Mouse (Mus musculus): ENCODE measurements around the gene Gdpd3.
"Not testable (repeated sequence)": the region's sequence is repeated elsewhere in the genome, so short reads cannot be mapped to it uniquely, and the experiment has no call there.

The Gdpd3 gene

DNA sequence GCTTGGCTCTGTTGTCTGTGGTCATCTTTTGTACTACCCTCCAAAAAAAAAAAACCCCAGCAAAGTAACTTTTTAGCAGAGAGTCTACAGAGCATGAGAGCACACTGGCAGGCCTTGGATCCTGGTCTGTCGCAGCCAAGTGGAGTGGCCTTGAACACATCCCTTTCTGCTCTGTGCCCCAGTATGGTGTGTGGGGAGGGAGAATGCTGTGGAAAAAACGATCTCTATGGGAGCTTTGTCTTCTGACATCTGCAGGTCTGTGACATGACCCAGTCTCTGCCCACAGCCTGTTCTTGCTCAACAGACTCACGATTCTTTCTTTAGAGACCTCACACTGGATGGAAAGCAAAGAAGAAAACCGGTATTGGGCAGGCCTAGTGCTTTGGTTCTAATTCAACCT lies 5.2 kb upstream of the Gdpd3 start:
- in situ Hi-C loops (cut with MseI, MboI), result no loop called here

GRCm38 (mm10) chr7:126761529-126762067 lies 4.5 kb upstream of the Gdpd3 start:
- in situ Hi-C loops (cut with MseI, MboI), result no loop called here

- in situ Hi-C loops (cut with MseI, MboI), result no loop called here
Observed at GRCm38 (mm10) chr7:126762471-126763008, 3.6 kb upstream of the Gdpd3 start.

- in situ Hi-C loops (cut with MseI, MboI), result no loop called here
Observed at GRCm38 (mm10) chr7:126765540-126765939, 594 bp upstream of the Gdpd3 start.

- in situ Hi-C loops (cut with MseI, MboI), result no loop called here
Observed at GRCm38 (mm10) chr7:126767001-126767400, 867 bp downstream of the Gdpd3 start.

GRCm38 (mm10) chr7:126770784-126771183 lies 4.7 kb downstream of the Gdpd3 start:
- in situ Hi-C loops (cut with MseI, MboI), result no loop called here

DNA sequence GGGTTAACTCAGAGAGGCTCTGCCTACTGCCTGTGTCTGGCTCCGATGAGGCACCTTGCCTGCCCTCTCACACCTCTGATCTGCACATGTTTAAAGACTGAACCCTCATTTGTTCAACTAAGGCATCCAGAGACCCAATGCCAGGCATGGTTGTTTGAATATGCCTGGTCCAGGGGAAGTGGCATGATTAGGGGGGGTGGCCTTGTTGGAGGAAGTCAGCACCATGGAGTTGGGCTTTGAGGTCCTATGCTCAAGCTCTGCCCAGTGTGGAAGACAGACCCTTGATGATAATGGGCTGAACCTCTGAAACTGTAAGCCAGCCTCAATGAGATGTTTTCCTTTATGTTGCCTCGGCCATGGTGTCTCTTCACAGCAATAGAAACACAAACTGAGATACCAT lies 7.2 kb downstream of the Gdpd3 start:
- in situ Hi-C loops (cut with MseI, MboI), result no loop called here

DNA sequence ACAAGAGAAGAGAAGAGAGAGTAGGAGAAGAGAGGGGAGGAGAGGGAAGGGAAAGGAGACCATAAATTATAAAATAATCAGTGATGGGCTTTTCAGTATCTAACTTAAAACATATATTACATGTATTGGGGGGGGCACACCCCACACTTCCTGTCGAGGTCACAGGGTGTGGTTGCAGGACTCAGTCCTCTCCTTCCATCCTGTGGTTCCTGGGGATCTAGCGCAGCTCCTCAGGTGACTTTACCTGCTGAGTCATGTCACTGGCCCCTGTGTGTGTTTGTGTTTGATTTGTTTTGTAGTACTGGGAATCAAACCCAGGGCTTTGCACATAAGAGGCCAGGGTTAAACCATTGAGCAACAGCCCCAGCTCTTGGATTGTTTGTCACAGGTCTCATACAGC lies 8.3 kb downstream of the Gdpd3 start:
- in situ Hi-C loops (cut with MseI, MboI), result no loop called here

- in situ Hi-C loops (cut with MseI, MboI), result no loop called here
Observed at GRCm38 (mm10) chr7:126775185-126775977, 9.2 kb downstream of the Gdpd3 start.

DNA sequence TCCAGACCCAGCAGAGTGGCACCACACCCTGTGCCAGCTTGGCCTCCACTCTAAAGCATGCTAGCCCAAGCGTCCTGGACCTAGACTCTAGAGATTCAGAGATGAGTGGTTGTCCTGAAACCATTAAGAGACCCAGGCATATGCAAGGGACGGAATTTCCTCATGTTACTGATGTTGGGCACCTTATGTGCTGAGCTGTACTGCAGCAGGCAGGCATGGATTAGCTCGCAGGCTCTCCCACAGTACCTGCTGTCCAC lies 9.8 kb downstream of the Gdpd3 start:
- in situ Hi-C loops (cut with MseI, MboI), result no loop called here

DNA sequence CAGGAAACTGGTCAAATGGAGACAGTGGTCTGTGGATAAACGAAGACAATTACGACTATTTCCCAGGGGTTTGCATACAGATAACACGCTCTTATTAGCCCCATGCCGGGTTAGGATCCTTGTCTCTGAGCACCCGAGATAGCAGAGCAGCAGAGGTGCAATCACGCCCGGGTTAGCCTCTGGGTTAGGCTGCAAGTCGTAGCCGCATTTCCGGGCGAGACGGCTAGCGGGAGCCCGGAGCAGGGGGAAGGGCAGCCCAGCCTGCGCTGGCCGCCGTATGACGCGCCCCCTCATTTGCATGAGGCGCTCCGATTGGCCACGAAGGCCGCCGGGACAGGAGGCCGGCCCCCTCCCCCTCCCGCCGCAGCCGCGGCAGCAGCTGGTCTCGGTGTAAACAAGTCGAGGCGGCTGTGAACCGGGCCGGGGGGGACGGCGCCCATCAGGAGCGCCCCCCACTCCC lies 10.5 kb downstream of the Gdpd3 start, which contains the start of gene Ypel3:
Ypel3 (plus strand) TSS at position 358 of the 460 bp plus-strand sequence.
- in situ Hi-C loops (cut with MseI, MboI), result no loop called here

- in situ Hi-C loops (cut with MseI, MboI), result no loop called here
Observed at GRCm38 (mm10) chr7:126777476-126777875, 11.3 kb downstream of the Gdpd3 start.

DNA sequence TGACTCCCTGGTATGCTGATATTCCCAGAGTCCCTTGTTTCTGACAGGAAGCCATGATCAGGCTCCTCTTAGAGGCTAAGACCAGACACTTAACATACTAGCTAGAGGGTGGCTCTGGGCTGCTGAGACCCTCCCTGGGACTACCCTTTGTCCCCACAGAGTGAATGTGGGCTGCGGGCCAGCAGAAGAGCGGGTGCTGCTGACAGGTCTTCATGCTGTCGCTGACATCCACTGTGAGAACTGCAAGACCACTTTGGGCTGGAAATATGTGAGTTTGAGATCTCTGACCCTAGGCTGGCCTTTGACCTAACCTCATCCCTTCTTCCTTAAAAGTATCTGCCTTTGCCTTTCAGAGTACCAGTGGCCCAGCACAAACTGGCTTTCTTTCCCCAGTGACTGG lies 12.0 kb downstream of the Gdpd3 start:
- in situ Hi-C loops (cut with MseI, MboI), result no loop called here

- in situ Hi-C loops (cut with MseI, MboI), result not testable (repeated sequence)
Observed at GRCm38 (mm10) chr7:126779101-126779500, 13.0 kb downstream of the Gdpd3 start.

- in situ Hi-C loops (cut with MseI, MboI), result no loop called here
Observed at GRCm38 (mm10) chr7:126779983-126780970, 14.1 kb downstream of the Gdpd3 start.

DNA sequence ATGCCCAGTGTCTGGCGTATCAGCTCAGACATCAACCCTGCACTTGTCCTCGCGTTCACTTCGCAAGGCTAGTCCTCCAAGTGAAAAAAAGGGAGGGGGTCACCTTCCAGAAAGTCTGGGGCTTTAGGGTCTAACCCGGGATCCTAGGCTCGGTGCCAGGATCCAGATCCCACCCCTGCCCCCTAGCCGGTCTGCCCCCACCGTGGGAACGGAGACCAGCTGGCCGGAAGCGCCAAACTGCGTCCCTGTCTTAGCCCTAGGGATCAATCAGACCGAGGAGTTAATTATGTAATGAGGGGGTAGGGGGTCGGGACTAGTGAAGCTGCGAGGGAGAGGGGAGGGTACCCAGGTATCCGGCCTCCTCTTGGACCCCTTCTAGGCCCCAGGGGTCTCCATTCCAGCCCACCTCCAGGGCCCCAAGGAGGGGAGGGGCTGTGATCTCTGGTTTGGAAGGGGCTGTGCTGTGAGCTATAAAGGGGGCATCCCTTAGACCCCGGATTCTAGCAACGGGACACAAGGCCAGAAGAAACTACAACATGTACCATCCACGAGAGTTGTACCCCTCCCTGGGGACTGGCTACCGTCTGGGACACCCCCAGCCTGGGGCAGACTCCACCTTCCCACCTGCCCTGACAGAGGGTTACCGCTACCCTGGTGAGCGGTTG lies 15.0 kb downstream of the Gdpd3 start, which contains the start of gene Tbx6:
Tbx6 (plus strand) TSS at position 513 of the 665 bp plus-strand sequence.
- in situ Hi-C loops (cut with MseI, MboI), result no loop called here

- in situ Hi-C loops (cut with MseI, MboI), result no loop called here
Observed at GRCm38 (mm10) chr7:126781661-126782370, 15.7 kb downstream of the Gdpd3 start.

DNA sequence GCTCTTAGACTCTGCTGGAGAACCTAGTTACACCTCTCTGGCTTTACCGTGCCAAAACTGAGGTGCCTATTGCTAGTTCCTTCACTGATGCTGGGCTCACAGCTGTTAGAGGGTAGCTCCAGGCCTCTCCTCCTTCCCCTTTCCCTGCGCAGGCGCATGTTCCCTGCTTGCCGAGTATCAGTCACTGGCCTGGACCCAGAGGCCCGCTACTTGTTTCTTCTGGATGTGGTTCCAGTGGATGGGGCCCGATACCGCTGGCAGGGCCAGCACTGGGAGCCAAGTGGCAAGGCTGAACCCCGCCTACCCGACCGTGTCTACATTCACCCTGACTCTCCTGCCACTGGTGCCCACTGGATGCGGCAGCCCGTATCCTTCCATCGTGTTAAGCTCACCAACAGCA lies 16.6 kb downstream of the Gdpd3 start:
- in situ Hi-C loops (cut with MseI, MboI), result no loop called here

GRCm38 (mm10) chr7:126784469-126784868 lies 18.3 kb downstream of the Gdpd3 start:
- in situ Hi-C loops (cut with MseI, MboI), result no loop called here

DNA sequence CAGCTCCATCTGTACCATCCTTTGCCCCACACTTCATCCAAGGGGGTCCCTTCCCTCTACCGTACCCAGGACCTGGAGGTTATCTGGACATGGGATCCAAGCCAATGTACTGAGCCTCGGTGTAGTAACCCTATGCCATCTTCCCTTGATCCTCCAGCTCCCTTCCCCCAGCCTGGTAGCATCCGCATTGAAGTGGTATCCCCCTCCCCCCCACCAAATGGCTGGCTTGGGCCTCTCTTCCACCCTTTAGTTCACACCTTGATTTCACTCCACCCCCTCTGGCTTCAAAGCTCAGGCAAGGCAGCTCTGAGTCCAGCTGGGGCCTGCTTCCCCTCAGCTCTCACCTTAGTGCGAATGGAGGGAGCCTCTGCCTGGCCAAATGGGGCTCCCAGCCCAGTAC lies 18.9 kb downstream of the Gdpd3 start:
- in situ Hi-C loops (cut with MseI, MboI), result no loop called here

DNA sequence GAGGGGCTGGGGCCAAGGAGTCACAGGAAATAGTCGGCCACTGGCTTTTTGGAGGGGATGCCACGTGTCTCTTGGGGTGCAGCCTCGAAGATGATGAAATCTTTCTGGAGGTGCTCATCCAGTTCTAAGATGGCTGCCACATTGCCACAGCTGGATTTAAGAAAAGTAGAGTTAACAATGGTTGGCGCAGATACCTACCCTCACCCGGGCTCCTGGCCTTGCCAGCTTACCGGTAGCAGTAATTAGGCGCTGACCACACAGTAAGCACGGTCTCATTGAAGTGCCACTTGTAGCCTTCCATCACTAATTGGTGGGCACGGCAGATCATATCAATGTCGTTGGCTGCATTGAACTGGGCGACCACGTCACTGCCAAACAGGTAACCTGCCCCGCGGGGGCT lies 20.0 kb downstream of the Gdpd3 start:
- in situ Hi-C loops (cut with MseI, MboI), result no loop called here

Measured in mouse trophoblast stem cell (cell line).